Mouse (Mus musculus) heart, adult 11 months (tissue): ENCODE results near the gene Gm3453.
"Not testable (repeated sequence)": the region's sequence is repeated elsewhere in the genome, so short reads cannot be mapped to it uniquely, and the experiment has no call there.

ENCODE experiments used
- DNase-seq: peaks from one replicate; pipeline ENCODE4 v3.0.0; 2022

The Gm3453 gene

DNA sequence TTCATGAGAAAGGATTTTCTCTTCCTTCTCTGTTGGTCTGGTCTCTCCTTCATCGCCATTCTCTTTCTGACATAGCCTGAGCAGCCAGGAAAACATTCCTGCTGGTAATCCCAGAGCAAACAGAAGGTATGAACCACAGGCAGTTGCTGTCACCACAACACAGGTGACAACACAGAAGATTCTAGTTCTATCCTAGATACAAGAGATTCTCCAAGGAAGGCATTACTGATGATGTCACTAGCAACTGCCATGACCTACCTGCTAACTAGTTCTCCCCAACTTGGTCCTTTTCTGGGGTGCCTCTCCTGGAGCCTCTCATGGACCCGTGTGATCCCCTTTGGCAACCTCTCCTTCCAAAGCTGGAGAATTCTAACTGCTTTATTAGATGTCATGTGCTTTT lies at the start of gene Gm3453:
TSS of gene Gm3453 (minus strand) at position 101 of the 400 bp plus-strand sequence.
- not testable (repeated sequence) for DNase-seq

DNA sequence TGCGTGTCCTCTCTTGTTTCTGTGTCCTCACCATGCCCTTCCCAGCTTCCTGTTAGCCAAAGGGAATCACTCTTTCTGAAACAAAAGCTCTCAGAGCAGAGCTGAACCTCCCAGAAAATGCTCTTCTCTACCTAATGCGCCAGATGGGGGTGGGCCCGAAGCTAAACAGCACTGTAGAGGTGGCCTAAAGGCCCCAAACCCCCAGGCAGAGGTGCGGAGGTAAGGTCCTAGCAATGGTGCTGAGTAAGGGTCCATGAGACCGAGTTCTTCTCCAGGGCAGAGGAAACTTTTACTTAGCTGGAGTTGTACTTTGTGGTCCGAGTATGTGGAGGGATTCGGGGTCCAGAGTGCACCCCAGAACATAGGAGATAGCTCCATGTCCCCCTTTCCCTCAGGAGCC lies 8.2 kb upstream of the Gm3453 start:
- peak; percentile 92 for DNase-seq

DNA sequence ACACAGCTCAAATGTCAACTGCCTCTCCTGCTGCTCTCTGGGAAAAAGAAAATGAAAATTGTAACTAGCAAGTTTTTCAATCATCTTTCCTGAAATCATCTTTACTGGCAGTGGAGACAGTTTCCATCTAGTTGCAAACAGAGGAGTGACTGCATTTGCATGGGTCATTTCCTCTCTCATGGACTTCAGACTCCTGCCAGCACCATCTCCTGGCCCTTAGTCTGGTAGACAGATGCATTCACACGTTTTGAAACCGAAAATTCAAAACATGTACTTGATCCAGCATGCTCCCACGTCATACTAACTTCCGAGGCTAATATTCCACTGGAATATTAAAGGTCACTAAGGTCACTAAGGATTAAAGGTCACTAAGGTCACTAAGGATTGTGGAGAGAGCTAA lies 16.5 kb downstream of the Gm3453 start:
- DNase-seq: not testable (repeated sequence)

DNA sequence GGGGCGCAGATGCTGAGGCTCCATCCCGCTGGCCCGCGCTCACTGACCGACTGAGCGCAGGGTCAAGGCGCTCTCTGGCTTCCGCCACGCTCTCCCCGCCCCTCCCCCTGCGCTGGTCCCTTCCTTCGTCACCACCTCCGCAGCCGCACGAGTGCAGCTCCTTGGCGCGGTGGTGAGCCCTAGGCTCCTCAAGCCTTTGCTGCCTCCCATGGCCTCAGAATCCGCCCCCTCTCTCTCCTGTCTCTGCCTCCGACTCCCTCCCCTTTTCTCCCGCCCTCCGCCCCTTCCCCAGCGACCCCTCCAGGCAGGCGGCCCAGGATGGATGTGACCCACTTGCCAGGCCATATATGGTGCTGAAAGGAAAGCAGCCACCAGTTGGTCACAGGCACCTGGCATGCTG lies 17.3 kb downstream of the Gm3453 start, which contains the start of gene Gm3248:
TSS of gene Gm3248 (minus strand) at position 111 of the 400 bp plus-strand sequence.
- peak; percentile 93 for DNase-seq

DNA sequence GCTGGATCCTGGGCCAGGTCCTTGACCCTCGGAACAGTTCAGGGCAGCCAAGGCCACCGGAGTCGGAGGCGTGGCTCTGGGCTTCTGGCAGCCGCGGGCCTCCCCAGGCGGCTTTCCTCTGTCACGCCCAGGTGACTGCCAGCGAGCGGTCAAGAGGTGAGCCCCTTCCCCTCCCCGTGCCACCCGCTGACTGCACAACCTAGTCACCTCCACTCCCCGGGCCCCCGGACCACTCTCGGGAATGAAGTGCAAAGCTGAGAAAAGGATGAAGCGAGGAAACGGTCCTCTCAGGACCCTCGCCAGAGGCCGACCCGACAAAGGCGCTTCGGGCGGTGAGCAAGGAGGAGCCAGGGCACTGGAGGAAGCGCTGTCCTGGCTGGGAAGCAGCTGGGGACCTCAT lies 17.8 kb downstream of the Gm3453 start:
- peak; percentile 92 for DNase-seq

DNA sequence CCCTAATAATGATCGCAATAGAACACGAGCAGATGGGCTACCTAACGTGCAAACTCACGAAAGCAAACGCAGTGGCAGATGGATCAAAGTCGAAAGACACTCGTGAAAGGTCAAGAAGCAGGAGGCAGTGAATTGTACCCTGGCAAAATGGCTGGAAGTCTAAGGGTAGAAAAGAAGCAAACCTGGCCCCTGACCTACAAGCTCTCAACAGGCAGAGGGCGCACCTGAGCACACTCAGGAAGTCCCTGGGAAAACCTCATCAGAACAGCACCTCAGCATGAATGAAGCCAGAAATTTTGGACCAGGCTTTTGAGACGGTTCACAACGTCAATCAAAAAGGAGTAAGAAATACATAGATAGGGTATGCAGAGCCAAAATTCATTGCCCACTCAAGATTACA lies 18.5 kb downstream of the Gm3453 start:
- not testable (repeated sequence) for DNase-seq

DNA sequence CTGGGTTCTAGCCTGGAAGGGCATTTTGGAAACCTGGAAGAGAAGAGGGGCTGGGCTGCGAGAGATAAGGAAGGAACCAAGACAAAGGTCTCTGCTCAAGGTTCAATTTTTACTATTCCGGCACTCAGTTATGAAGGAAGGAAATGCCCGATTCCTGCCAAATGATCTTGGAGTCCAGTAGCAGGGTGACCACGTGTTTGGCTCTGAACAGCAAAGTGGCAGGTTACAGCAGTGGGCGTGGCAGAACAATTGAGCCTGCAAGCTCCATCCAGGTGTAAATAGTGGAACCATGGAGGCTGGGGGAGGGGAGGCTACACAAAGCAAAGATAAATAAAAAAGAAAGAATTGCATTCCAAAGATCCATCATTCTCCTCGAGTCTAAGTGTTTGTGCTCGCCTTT lies 55.7 kb downstream of the Gm3453 start:
- not testable (repeated sequence) for DNase-seq
